Mouse (Mus musculus) liver, postnatal 0 days (tissue): ENCODE results near the gene Eid2b.

Experiments used
- CTCF ChIP-seq: sonication (generic); IDR thresholded peaks from 2 replicates; pipeline ENCODE4 v1.5.1; 2016; ENCODE audit warnings: antibody characterized with exemption, low read depth
- EP300 ChIP-seq: IDR thresholded peaks from 2 replicates; pipeline ENCODE4 v1.6.1; 2016; ENCODE audit warnings: antibody characterized with exemption, low read depth, mild to moderate bottlenecking

- no peak for TF ChIP-seq CTCF
- no peak for TF ChIP-seq EP300
Measured at GRCm38 (mm10) chr7:28318714-28319113, 41.2 kb downstream of the Eid2b start.
